Mouse (Mus musculus) common myeloid progenitor, adult 5-6 weeks (primary cell): ENCODE data around the gene Zc3h18. TPM values are rescaled to one million over a fixed set of nuclear protein-coding genes. Genes with fewer than 3 reads are reported as not detected.
A peak's percentile ranks its signal among the peaks of the same experiment; 100 is the strongest.

Experiments used
- ATAC-seq: replicated peaks from 2 replicates; pipeline ENCODE4 v1.8.0; 2016; ENCODE audit warnings: low read depth, mild to moderate bottlenecking, moderate TSS enrichment, inconsistent platforms; ENCODE audit not compliant: poor library complexity, severe bottlenecking
- total RNA-seq: library from RNA; stranded (forward); fragments of 200-1000, 187-1606 nt; gene quantifications from 2 replicates; pipeline ENCODE4 v1.2.3, GENCODE M21; 2017

Gene Zc3h18
- total RNA-seq, 1 experiment from 2014 or later: 81.0 TPM

GRCm38 (mm10) chr8:122460524-122461472 lies 84.4 kb downstream of the Zc3h18 start, which contains the start of gene Snai3:
TSS of gene Snai3 (minus strand) at chr8:122460733.
- ATAC-seq: peak; percentile 26

- ATAC-seq: no peak
Measured at GRCm38 (mm10) chr8:122461473-122462148, 85.2 kb downstream of the Zc3h18 start.

GRCm38 (mm10) chr8:122462510-122462909 lies 86.1 kb downstream of the Zc3h18 start:
- ATAC-seq: no peak

GRCm38 (mm10) chr8:122463651-122464640 lies 87.5 kb downstream of the Zc3h18 start:
- ATAC-seq: peak; percentile 30; the same call in 1 of the 2 replicates

GRCm38 (mm10) chr8:122464985-122465384 lies 88.6 kb downstream of the Zc3h18 start:
- ATAC-seq: no peak

Other genes starting within 250 kb of the Zc3h18 start
- gene Zfpm1, start 94.5 kb upstream of the Zc3h18 start, total RNA-seq: 53.0 and 72.2 TPM in 2 replicates
- gene Trhr2, start 15.9 kb upstream of the Zc3h18 start, total RNA-seq: not detected in 2 replicates
- gene Il17c, start 45.4 kb downstream of the Zc3h18 start, total RNA-seq: 0.96 TPM in 1 of 2 replicates, not detected in the other
- gene Cyba, start 56.3 kb downstream of the Zc3h18 start, total RNA-seq: 42.2 and 44.6 TPM in 2 replicates
- gene Mvd, start 66.8 kb downstream of the Zc3h18 start, total RNA-seq: 1.2 and 3.2 TPM in 2 replicates
- not detected in 2 replicates for gene Snai3, start 84.1 kb downstream of the Zc3h18 start, total RNA-seq
- 28.9 and 31.6 TPM in 2 replicates for gene Rnf166, start 99.5 kb downstream of the Zc3h18 start, total RNA-seq
- 7.8 and 26.5 TPM in 2 replicates for gene Ctu2, start 99.5 kb downstream of the Zc3h18 start, total RNA-seq
- gene Piezo1, start 174.7 kb downstream of the Zc3h18 start, total RNA-seq: 19.4 and 22.3 TPM in 2 replicates
- 38.7 and 53.3 TPM in 2 replicates for gene Cdt1, start 191.4 kb downstream of the Zc3h18 start, total RNA-seq
- gene Aprt, start 200.3 kb downstream of the Zc3h18 start, total RNA-seq: 72.1 and 79.3 TPM in 2 replicates
- 12.8 and 13.2 TPM in 2 replicates for gene Galns, start 234.9 kb downstream of the Zc3h18 start, total RNA-seq
- 12.8 TPM in 2 replicates for gene Trappc2l, start 235.0 kb downstream of the Zc3h18 start, total RNA-seq
- gene Pabpn1l, start 246.1 kb downstream of the Zc3h18 start, total RNA-seq: not detected in 2 replicates